In genomic region chr5:104859962-104860525, GRCm38 (mm10) we compare ENCODE assay signal across 8 mouse cellular contexts. TPM values are rescaled to one million over a fixed set of nuclear protein-coding genes. Genes with fewer than 3 reads are reported as not detected.
A peak's percentile ranks its signal among the peaks of the same experiment; 100 is the strongest.
DNase-seq lines count a peak whose midpoint lies in the region; ATAC-seq lines count a peak whose summit lies in the region.
"Not testable (repeated sequence)": the region's sequence is repeated elsewhere in the genome, so short reads cannot be mapped to it uniquely, and the experiment has no call there.

TSS of gene Zfp951 (minus strand) at chr5:104860070.

- H3K27ac ChIP-seq in embryonic facial prominence, embryonic 10.5 days (replicated peaks); intestine, embryonic 16.5 days (ENCODE audit: low read length): not testable (repeated sequence)

- 35% methylated on average over 11 of the region's 12 CpGs for WGBS in embryonic facial prominence, embryonic 10.5 days
- 33% methylated on average over 11 of the region's 12 CpGs for WGBS in intestine, embryonic 16.5 days

- intact Hi-C loops in left cerebral cortex, postnatal 10 days (cut with DNase I) = not testable (repeated sequence)

- H3K4me3 ChIP-seq in embryonic facial prominence, embryonic 10.5 days = peak within 1 kb of the TSS; percentile 42
- H3K4me3 ChIP-seq in intestine, embryonic 16.5 days (ENCODE audit: low read length) = peak within 1 kb of the TSS; percentile 38

- not testable (repeated sequence) for H3K36me3 ChIP-seq in embryonic facial prominence, embryonic 10.5 days (replicated peaks); intestine, embryonic 16.5 days (ENCODE audit: control insufficient read depth, insufficient read depth, low read length)

- not testable (repeated sequence) for H3K4me1 ChIP-seq in embryonic facial prominence, embryonic 10.5 days; intestine, embryonic 16.5 days (ENCODE audit: control insufficient read depth, insufficient read depth, low read length)

- H3K9ac ChIP-seq in intestine, embryonic 16.5 days (ENCODE audit: low read depth, low read length) = not testable (repeated sequence)

- peak; percentile 99 for ATAC-seq in granulocyte monocyte progenitor cell, adult 5-6 weeks (replicated peaks; ENCODE audit: poor library complexity, severe bottlenecking)
- peak; percentile 99 for ATAC-seq in intestine, embryonic 16.5 days
- ATAC-seq in megakaryocyte, adult 5-6 weeks (ENCODE audit: poor library complexity, severe bottlenecking) = peak; percentile 99

- not testable (repeated sequence) for H3K4me2 ChIP-seq in intestine, embryonic 16.5 days (ENCODE audit: low read depth, low read length)

- not testable (repeated sequence) for H3K27me3 ChIP-seq in embryonic facial prominence, embryonic 10.5 days (replicated peaks; ENCODE audit: low read depth, poor library complexity, severe bottlenecking); intestine, embryonic 16.5 days (replicated peaks; ENCODE audit: control insufficient read depth, insufficient read depth, low read length)

- peaks cover 26% of the 10 kb centered on the region; the same call in 1 of the 2 replicates for H3K9me3 ChIP-seq in embryonic facial prominence, embryonic 10.5 days
- H3K9me3 ChIP-seq in intestine, embryonic 16.5 days (ENCODE audit: control insufficient read depth, low read length) = not testable (repeated sequence)

- DNase-seq in adrenal gland, adult 18-20 months (ENCODE audit: low spot score in 2 of 2) = peak; percentile 29 to 38
- DNase-seq in embryonic facial prominence, embryonic 10.5 days (ENCODE audit: low spot score) = peak; percentile 12
- peak; percentile 51 to 79 for DNase-seq in left cerebral cortex, postnatal 10 days (ENCODE audit: extremely low spot score in 1 of 2, low spot score in 2 of 2)
- peak; percentile 70 for DNase-seq in right cerebral cortex, adult 18-20 months
- peak; percentile 58 for DNase-seq in urinary bladder, postnatal 14 days (ENCODE audit: low spot score)

RNA-seq across cellular contexts. Expression of gene Zfp951, which starts in this region (rescaled TPM):
- 1 to 10 TPM; 2.0 to 2.8 TPM for total RNA-seq in adrenal gland, adult 18-20 months (2021)
- 1.7 and 2.6 TPM in 2 replicates for polyA plus RNA-seq in embryonic facial prominence, embryonic 10.5 days (2016; fragmentation: Nextera tagmentation; extraction: Ambion mirVana)
- 8.4 and 8.7 TPM in 2 replicates for total RNA-seq in granulocyte monocyte progenitor cell, adult 5-6 weeks (2014; fragmentation: Nextera tagmentation)
- total RNA-seq in granulocyte monocyte progenitor cell, adult 5-6 weeks (2017) = 5.3 and 8.1 TPM in 2 replicates
- 2.9 and 3.5 TPM in 2 replicates for polyA plus RNA-seq in intestine, embryonic 16.5 days (2015; fragmentation: Nextera tagmentation; extraction: Ambion mirVana)
- 1 to 10 TPM; 6.9 to 8.6 TPM for total RNA-seq in left cerebral cortex, postnatal 10 days (2021)
- 5.6 and 6.8 TPM in 2 replicates for total RNA-seq in megakaryocyte, adult 5-6 weeks (2015)
- 5.4 and 7.4 TPM in 2 replicates for total RNA-seq in megakaryocyte, adult 5-6 weeks (2017)

Comparison
In these comparisons a context has a peak if more than half of its experiments do, and no peak if none do; other contexts are left out.
1. DNase-seq: peak in every context shown above with its lines; median percentile 70 in right cerebral cortex, adult 18-20 months; 65 in left cerebral cortex, postnatal 10 days; 58 in urinary bladder, postnatal 14 days; 34 in adrenal gland, adult 18-20 months; 12 in embryonic facial prominence, embryonic 10.5 days.